Mouse (Mus musculus) R1 (cell line): ENCODE data around the gene Ddx31.

ENCODE experiments used
- DNase-seq: peaks from one replicate; pipeline ENCODE4 v3.0.0-alpha.2; 2018; ENCODE audit warnings: low read depth, low spot score

Gene Ddx31

GRCm38 (mm10) chr2:28863857-28864256 is 23.7 kb downstream of the Ddx31 start:
- DNase-seq = no peak

GRCm38 (mm10) chr2:28867495-28867894 is 27.3 kb downstream of the Ddx31 start:
- DNase-seq = no peak

- DNase-seq = no peak
Observed at GRCm38 (mm10) chr2:28875554-28875953, 35.3 kb downstream of the Ddx31 start.

GRCm38 (mm10) chr2:28881275-28881674 is 41.1 kb downstream of the Ddx31 start:
- no peak for DNase-seq

- no peak for DNase-seq
Observed at GRCm38 (mm10) chr2:28882047-28882446, 41.8 kb downstream of the Ddx31 start.

GRCm38 (mm10) chr2:28882826-28883485 is 42.8 kb downstream of the Ddx31 start:
- no peak for DNase-seq

GRCm38 (mm10) chr2:28884914-28885313 is 44.7 kb downstream of the Ddx31 start:
- no peak for DNase-seq

- no peak for DNase-seq
Observed at GRCm38 (mm10) chr2:28892796-28893195, 52.6 kb downstream of the Ddx31 start.

- no peak for DNase-seq
Observed at GRCm38 (mm10) chr2:28893526-28893925, 53.3 kb downstream of the Ddx31 start.

GRCm38 (mm10) chr2:28895876-28896275 is 55.7 kb downstream of the Ddx31 start:
- DNase-seq = no peak

- DNase-seq = no peak
Observed at GRCm38 (mm10) chr2:28897340-28897899, 57.2 kb downstream of the Ddx31 start.

GRCm38 (mm10) chr2:28902291-28902690 is 62.1 kb downstream of the Ddx31 start:
- DNase-seq = no peak

GRCm38 (mm10) chr2:28903871-28904270 is 63.7 kb downstream of the Ddx31 start:
- no peak for DNase-seq

GRCm38 (mm10) chr2:28904786-28905185 is 64.6 kb downstream of the Ddx31 start:
- no peak for DNase-seq

GRCm38 (mm10) chr2:28905561-28905960 is 65.4 kb downstream of the Ddx31 start:
- no peak for DNase-seq

GRCm38 (mm10) chr2:28907691-28908388 is 67.6 kb downstream of the Ddx31 start:
- DNase-seq = peak; percentile 40

- no peak for DNase-seq
Observed at GRCm38 (mm10) chr2:28908389-28909153, 68.4 kb downstream of the Ddx31 start.

GRCm38 (mm10) chr2:28909186-28909817 is 69.1 kb downstream of the Ddx31 start:
- DNase-seq = no peak

- no peak for DNase-seq
Observed at GRCm38 (mm10) chr2:28909818-28910710, 69.9 kb downstream of the Ddx31 start.

GRCm38 (mm10) chr2:28910877-28911276 is 70.7 kb downstream of the Ddx31 start:
- DNase-seq = no peak
